Mouse (Mus musculus): ENCODE data around the gene Brpf3. TPM values are rescaled to one million over a fixed set of nuclear protein-coding genes. Genes with fewer than 3 reads are reported as not detected.
"Not testable (repeated sequence)": the region's sequence is repeated elsewhere in the genome, so short reads cannot be mapped to it uniquely, and the experiment has no call there.

The Brpf3 gene
- polyA plus RNA-seq, 2 experiments = 48.6 to 98.3 TPM

- Histone ChIP-seq H3K4me3 (ENCODE audit: insufficient read depth in 1 of 2, low read depth in 2 of 2, low read length in 2 of 2) (no peak overlapping the region), H3K9me3 (ENCODE audit: control insufficient read depth, low read length) (no peaks in the 10 kb centered on the region), H3K9ac (replicated peaks) (no peak overlapping the region; the same call in 1 of the 2 replicates), H3K4me1 (replicated peaks; ENCODE audit: control insufficient read depth in 2 of 2, insufficient read depth in 2 of 2, low read length in 1 of 2) (peaks cover 17 to 18% of the 10 kb centered on the region in 2 experiments), H3K4me2 (ENCODE audit: low read depth) (no peak overlapping the region), H3K27me3 (ENCODE audit: control insufficient read depth, insufficient read depth, low read length) (no peaks in the 10 kb centered on the region), H3K27ac (peak overlapping the region; percentile 31; the same call in 1 of the 2 replicates), H3K36me3 (replicated peaks; ENCODE audit: control insufficient read depth, insufficient read depth, low read depth) (peaks cover 68% of the 10 kb centered on the region)
- ATAC-seq (ENCODE audit: insufficient read depth) = no peak
- TF ChIP-seq EP300 (IDR thresholded peaks at IDR 0.05; ENCODE audit: low read depth) = no peak
- TF ChIP-seq CTCF (IDR thresholded peaks at IDR 0.05; ENCODE audit: low read depth) = no peak
- DNase-seq (ENCODE audit: low read depth in 3 of 3, low spot score in 3 of 3) = no peak
- WGBS (ENCODE audit: insufficient replicate concordance) = 59% methylated on average over 7 of the region's 7 CpGs
These were observed 37.0 kb downstream of the Brpf3 start for GRCm38 (mm10) chr17:28837840-28838239.

- WGBS (ENCODE audit: insufficient replicate concordance) = 96% methylated on average over 4 of the region's 4 CpGs
- Histone ChIP-seq H3K36me3 (replicated peaks; ENCODE audit: control insufficient read depth, insufficient read depth, low read depth) (peaks cover 27% of the 10 kb centered on the region), H3K4me1 (replicated peaks; ENCODE audit: control insufficient read depth in 2 of 2, insufficient read depth in 2 of 2, low read length in 1 of 2) (peaks cover 12 to 17% of the 10 kb centered on the region in 2 experiments)
- H3K4me3 ChIP-seq (ENCODE audit: insufficient read depth in 1 of 2, low read depth in 2 of 2, low read length in 2 of 2); H3K9ac ChIP-seq (replicated peaks); DNase-seq (ENCODE audit: low read depth in 3 of 3, low spot score in 3 of 3); H3K27ac ChIP-seq; ATAC-seq (ENCODE audit: insufficient read depth); H3K4me2 ChIP-seq (ENCODE audit: low read depth); H3K27me3 ChIP-seq (ENCODE audit: control insufficient read depth, insufficient read depth, low read length); H3K9me3 ChIP-seq (ENCODE audit: control insufficient read depth, low read length): not testable (repeated sequence)
- peak; percentile 66 for TF ChIP-seq CTCF (IDR thresholded peaks at IDR 0.05; ENCODE audit: low read depth)
These were observed 41.1 kb downstream of the Brpf3 start for GRCm38 (mm10) chr17:28841947-28842346.

- Histone ChIP-seq H3K9me3 (ENCODE audit: control insufficient read depth, low read length) (no peaks in the 10 kb centered on the region), H3K27me3 (ENCODE audit: control insufficient read depth, insufficient read depth, low read length) (no peaks in the 10 kb centered on the region), H3K36me3 (replicated peaks; ENCODE audit: control insufficient read depth, insufficient read depth, low read depth) (peaks cover 10% of the 10 kb centered on the region), H3K4me2 (ENCODE audit: low read depth) (no peak overlapping the region), H3K27ac (no peak overlapping the region), H3K9ac (replicated peaks) (no peak overlapping the region), H3K4me1 (replicated peaks; ENCODE audit: control insufficient read depth in 2 of 2, insufficient read depth in 2 of 2, low read length in 1 of 2) (peaks cover 11 to 16% of the 10 kb centered on the region in 2 experiments), H3K4me3 (ENCODE audit: insufficient read depth in 1 of 2, low read depth in 2 of 2, low read length in 2 of 2) (no peak overlapping the region)
- DNase-seq (ENCODE audit: low read depth in 3 of 3, low spot score in 3 of 3) = no peak
- WGBS (ENCODE audit: insufficient replicate concordance) = 61% methylated on average over 5 of the region's 5 CpGs
- no peak for ATAC-seq (ENCODE audit: insufficient read depth)
- TF ChIP-seq CTCF (IDR thresholded peaks at IDR 0.05; ENCODE audit: low read depth) (no peak), EP300 (IDR thresholded peaks at IDR 0.05; ENCODE audit: low read depth) (no peak)
These were observed 42.8 kb downstream of the Brpf3 start for GRCm38 (mm10) chr17:28843665-28844064.

- no peak overlapping the region for H3K27ac ChIP-seq
- ATAC-seq (ENCODE audit: insufficient read depth) (peak; percentile 77), DNase-seq (ENCODE audit: low read depth in 3 of 3, low spot score in 3 of 3) (peak in 1 of 3 experiments; percentile 26)
- H3K27me3 ChIP-seq (ENCODE audit: control insufficient read depth, insufficient read depth, low read length) = no peaks in the 10 kb centered on the region
- 0 out of 2 replicates have a peak overlapping the region, but pooled peaks have one; percentile 13 for H3K9ac ChIP-seq (replicated peaks)
- TF ChIP-seq CTCF (IDR thresholded peaks at IDR 0.05; ENCODE audit: low read depth) (no peak), EP300 (IDR thresholded peaks at IDR 0.05; ENCODE audit: low read depth) (no peak)
- peak overlapping the region; percentile 28 for H3K4me2 ChIP-seq (ENCODE audit: low read depth)
- no peak overlapping the region for H3K4me3 ChIP-seq (ENCODE audit: insufficient read depth in 1 of 2, low read depth in 2 of 2, low read length in 2 of 2)
- WGBS (ENCODE audit: insufficient replicate concordance) = 25% methylated on average over 11 of the region's 11 CpGs
- H3K9me3 ChIP-seq (ENCODE audit: control insufficient read depth, low read length) = no peaks in the 10 kb centered on the region
- no peaks in the 10 kb centered on the region for H3K36me3 ChIP-seq (replicated peaks; ENCODE audit: control insufficient read depth, insufficient read depth, low read depth)
- peaks cover 11 to 16% of the 10 kb centered on the region in 2 experiments for H3K4me1 ChIP-seq (replicated peaks; ENCODE audit: control insufficient read depth in 2 of 2, insufficient read depth in 2 of 2, low read length in 1 of 2)
These were observed 46.2 kb downstream of the Brpf3 start for GRCm38 (mm10) chr17:28846974-28847617.

- TF ChIP-seq CTCF (IDR thresholded peaks at IDR 0.05; ENCODE audit: low read depth) (no peak), EP300 (IDR thresholded peaks at IDR 0.05; ENCODE audit: low read depth) (no peak)
- Histone ChIP-seq H3K4me2 (ENCODE audit: low read depth) (no peak overlapping the region), H3K27ac (no peak overlapping the region), H3K27me3 (ENCODE audit: control insufficient read depth, insufficient read depth, low read length) (no peaks in the 10 kb centered on the region), H3K4me1 (replicated peaks; ENCODE audit: control insufficient read depth in 2 of 2, insufficient read depth in 2 of 2, low read length in 1 of 2) (peaks cover 11 to 13% of the 10 kb centered on the region in 2 experiments), H3K9ac (replicated peaks) (no peak overlapping the region), H3K9me3 (ENCODE audit: control insufficient read depth, low read length) (no peaks in the 10 kb centered on the region), H3K36me3 (replicated peaks; ENCODE audit: control insufficient read depth, insufficient read depth, low read depth) (no peaks in the 10 kb centered on the region), H3K4me3 (ENCODE audit: insufficient read depth in 1 of 2, low read depth in 2 of 2, low read length in 2 of 2) (no peak overlapping the region)
- ATAC-seq (ENCODE audit: insufficient read depth) (no peak), DNase-seq (ENCODE audit: low read depth in 3 of 3, low spot score in 3 of 3) (no peak)
- 87% methylated on average over 5 of the region's 5 CpGs for WGBS (ENCODE audit: insufficient replicate concordance)
These were observed 49.6 kb downstream of the Brpf3 start for GRCm38 (mm10) chr17:28850511-28850910.

All from liver, embryonic 14.5 days (tissue).